Mouse (Mus musculus): ENCODE data around the gene Pkd1l1.

Gene Pkd1l1

DNA sequence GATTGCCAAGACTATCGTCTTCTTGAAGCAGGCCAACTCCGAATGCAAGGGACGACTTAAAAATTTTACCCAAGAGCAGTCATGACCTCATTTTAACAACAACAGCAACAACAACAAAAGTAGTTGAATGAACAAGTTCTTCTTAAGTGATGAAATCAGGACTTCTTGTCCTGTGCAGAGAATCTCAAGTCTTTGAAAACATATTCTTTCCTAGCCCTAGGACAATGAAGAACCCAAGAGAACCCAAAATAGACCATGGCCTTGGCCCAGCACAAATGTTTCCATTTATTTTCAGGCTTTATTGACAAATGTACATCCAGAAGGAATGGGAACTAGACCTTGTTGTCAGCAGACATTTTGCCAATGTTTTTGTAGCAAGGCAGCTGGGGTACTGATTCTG is 147.7 kb downstream of the Pkd1l1 start:
- DNase-seq (ENCODE audit: low read depth, low spot score), result no peak

GRCm38 (mm10) chr11:8821403-8821802 is 151.7 kb downstream of the Pkd1l1 start:
- DNase-seq (ENCODE audit: low read depth, low spot score), result no peak

- DNase-seq (ENCODE audit: low read depth, low spot score), result no peak
These were observed 155.7 kb downstream of the Pkd1l1 start for GRCm38 (mm10) chr11:8817376-8817775.

- no peak for DNase-seq (ENCODE audit: low read depth, low spot score)
These were observed 158.8 kb downstream of the Pkd1l1 start for GRCm38 (mm10) chr11:8814097-8814790.

GRCm38 (mm10) chr11:8811506-8812100 is 161.5 kb downstream of the Pkd1l1 start:
- no peak for DNase-seq (ENCODE audit: low read depth, low spot score)

GRCm38 (mm10) chr11:8809644-8810043 is 163.4 kb downstream of the Pkd1l1 start:
- no peak for DNase-seq (ENCODE audit: low read depth, low spot score)

GRCm38 (mm10) chr11:8807009-8807408 is 166.1 kb downstream of the Pkd1l1 start:
- DNase-seq (ENCODE audit: low read depth, low spot score), result no peak

- no peak for DNase-seq (ENCODE audit: low read depth, low spot score)
These were observed 168.9 kb downstream of the Pkd1l1 start for GRCm38 (mm10) chr11:8804178-8804577.

DNA sequence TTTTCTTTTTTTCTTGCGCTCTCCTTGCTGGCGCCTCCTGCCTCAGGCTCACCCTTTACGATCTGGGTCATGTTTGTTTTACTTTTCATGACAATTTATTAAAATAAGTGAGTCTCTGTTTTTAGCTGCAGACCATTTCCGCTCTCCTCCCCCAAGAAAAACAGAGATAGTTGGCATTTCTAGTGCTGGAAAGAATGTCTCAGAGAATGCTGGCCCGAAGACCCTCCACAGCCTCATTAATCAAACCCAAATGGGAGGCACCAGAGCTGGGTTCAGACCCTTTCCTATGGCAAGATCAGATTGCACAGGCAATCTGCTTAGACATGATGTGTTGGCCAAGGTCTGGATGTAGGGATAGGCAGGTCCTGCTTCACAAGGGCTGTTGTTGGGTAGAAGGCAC is 175.6 kb downstream of the Pkd1l1 start:
- DNase-seq (ENCODE audit: low read depth, low spot score), result no peak

GRCm38 (mm10) chr11:8795031-8795430 is 178.0 kb downstream of the Pkd1l1 start:
- DNase-seq (ENCODE audit: low read depth, low spot score), result no peak

DNA sequence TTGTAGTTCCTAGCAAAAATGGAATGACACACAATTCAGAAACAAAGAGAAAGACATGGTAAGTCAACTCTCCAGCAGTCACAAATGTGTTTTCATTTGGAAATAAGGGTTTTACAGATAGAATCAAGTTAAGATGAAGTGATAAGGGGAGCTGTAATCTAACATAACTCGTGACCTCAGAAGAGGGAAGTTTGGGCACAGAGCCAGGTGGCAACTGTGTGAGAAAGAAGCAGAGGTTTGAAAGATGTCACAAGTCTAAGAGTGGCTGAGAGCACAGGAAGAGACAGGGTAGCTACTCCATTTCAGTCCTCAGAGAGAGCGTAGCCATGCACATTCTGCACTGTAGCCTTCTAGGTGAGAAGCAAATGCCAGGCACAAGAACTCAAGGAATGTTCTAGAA is 180.9 kb downstream of the Pkd1l1 start:
- DNase-seq (ENCODE audit: low read depth, low spot score), result no peak

GRCm38 (mm10) chr11:8789186-8789585 is 183.9 kb downstream of the Pkd1l1 start:
- no peak for DNase-seq (ENCODE audit: low read depth, low spot score)

GRCm38 (mm10) chr11:8787604-8788003 is 185.5 kb downstream of the Pkd1l1 start:
- DNase-seq (ENCODE audit: low read depth, low spot score), result no peak

GRCm38 (mm10) chr11:8784413-8784812 is 188.7 kb downstream of the Pkd1l1 start:
- DNase-seq (ENCODE audit: low read depth, low spot score), result peak; percentile 23

DNA sequence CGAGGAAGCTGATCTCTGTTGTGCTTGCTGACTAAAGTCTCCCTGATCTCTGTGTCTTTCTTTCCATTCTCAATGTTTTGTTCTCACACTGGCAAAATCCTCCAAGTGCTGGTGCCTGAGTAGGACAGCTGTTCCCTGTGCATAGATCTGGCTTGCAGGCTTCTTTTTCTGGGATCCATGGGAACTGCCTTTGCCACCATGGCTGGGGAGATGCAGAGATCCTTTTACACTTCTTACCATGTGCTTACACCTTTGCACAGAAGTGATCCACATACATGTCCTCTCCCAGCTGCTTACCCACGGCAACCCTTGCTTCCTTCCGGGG is 191.0 kb downstream of the Pkd1l1 start:
- DNase-seq (ENCODE audit: low read depth, low spot score), result no peak

DNA sequence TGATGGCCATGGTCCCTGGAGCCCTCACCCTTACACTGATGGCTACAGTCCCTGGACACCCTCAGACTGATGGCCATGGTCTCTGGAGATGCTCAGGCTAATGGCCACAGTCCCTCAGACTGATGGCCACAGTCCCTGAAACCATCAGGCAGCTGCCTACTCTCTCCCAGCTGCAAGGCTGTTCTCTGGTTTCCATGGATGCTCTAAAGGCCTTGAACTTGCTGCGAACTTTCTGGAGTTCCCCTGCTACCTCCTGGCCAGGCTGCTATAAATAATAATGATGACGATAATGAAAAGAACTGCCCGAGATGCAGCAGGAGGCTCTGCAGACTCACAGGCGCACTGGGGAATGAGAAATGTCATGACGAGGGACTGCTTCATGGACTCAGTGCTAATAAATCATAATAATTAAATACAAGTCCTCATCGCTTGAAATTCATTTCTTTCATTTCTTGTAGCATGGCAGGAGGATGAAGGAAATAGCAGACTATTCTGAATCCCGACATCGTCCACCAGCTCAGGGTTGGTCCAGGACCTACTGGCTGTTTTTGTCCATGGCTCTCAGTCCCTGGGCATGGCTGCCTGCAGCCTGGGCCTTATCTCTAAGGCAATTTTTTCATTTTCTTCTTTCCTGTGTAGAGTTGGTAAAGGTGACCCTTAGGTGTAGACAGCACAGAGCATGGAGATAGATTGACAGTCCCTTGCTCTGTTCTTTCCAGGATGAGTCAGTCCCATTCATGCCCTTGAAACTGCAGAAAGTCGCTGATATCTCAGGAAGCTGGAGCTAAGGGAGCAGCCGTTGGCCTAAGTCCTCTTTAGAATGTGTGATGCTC is 191.5 kb downstream of the Pkd1l1 start:
- no peak for DNase-seq (ENCODE audit: low read depth, low spot score)

GRCm38 (mm10) chr11:8779427-8779826 is 193.6 kb downstream of the Pkd1l1 start:
- DNase-seq (ENCODE audit: low read depth, low spot score), result no peak
